Mouse (Mus musculus): Measurements from ENCODE around the gene Vrk3.
"Not testable (repeated sequence)": the region's sequence is repeated elsewhere in the genome, so short reads cannot be mapped to it uniquely, and the experiment has no call there.

Gene Vrk3

GRCm38 (mm10) chr7:44748101-44749044, at the start of gene Vrk3:
Gene Vrk3, plus strand, starts transcription at chr7:44748413.
- peak; percentile 92 for DNase-seq (ENCODE audit: low read depth, low spot score)

- peak; percentile 53 for DNase-seq (ENCODE audit: low read depth, low spot score)
These were observed 46.3 kb upstream of the Vrk3 start for GRCm38 (mm10) chr7:44701921-44702320.

GRCm38 (mm10) chr7:44702985-44703384, 45.2 kb upstream of the Vrk3 start:
- no peak for DNase-seq (ENCODE audit: low read depth, low spot score)

- DNase-seq (ENCODE audit: low read depth, low spot score), result no peak
These were observed 43.9 kb upstream of the Vrk3 start for GRCm38 (mm10) chr7:44704363-44704762.

GRCm38 (mm10) chr7:44705086-44705485, 43.1 kb upstream of the Vrk3 start:
- DNase-seq (ENCODE audit: low read depth, low spot score), result no peak

GRCm38 (mm10) chr7:44706322-44706721, 41.9 kb upstream of the Vrk3 start:
- DNase-seq (ENCODE audit: low read depth, low spot score), result no peak

GRCm38 (mm10) chr7:44707169-44707675, 41.0 kb upstream of the Vrk3 start:
- DNase-seq (ENCODE audit: low read depth, low spot score), result no peak

- DNase-seq (ENCODE audit: low read depth, low spot score), result not testable (repeated sequence)
These were observed 40.1 kb upstream of the Vrk3 start for GRCm38 (mm10) chr7:44708093-44708492.

GRCm38 (mm10) chr7:44708574-44708973, 39.6 kb upstream of the Vrk3 start, which contains the start of gene Izumo2:
Gene Izumo2, plus strand, starts transcription at chr7:44708742.
- DNase-seq (ENCODE audit: low read depth, low spot score), result no peak

- no peak for DNase-seq (ENCODE audit: low read depth, low spot score)
These were observed 38.3 kb upstream of the Vrk3 start for GRCm38 (mm10) chr7:44709881-44710280.

- no peak for DNase-seq (ENCODE audit: low read depth, low spot score)
These were observed 26.2 kb upstream of the Vrk3 start for GRCm38 (mm10) chr7:44722058-44722457.

- no peak for DNase-seq (ENCODE audit: low read depth, low spot score)
These were observed 23.9 kb upstream of the Vrk3 start for GRCm38 (mm10) chr7:44724316-44724715.

GRCm38 (mm10) chr7:44726343-44726742, 21.9 kb upstream of the Vrk3 start:
- DNase-seq (ENCODE audit: low read depth, low spot score), result no peak

- DNase-seq (ENCODE audit: low read depth, low spot score), result no peak
These were observed 21.1 kb upstream of the Vrk3 start for GRCm38 (mm10) chr7:44727151-44727550.

- DNase-seq (ENCODE audit: low read depth, low spot score), result no peak
These were observed 19.9 kb upstream of the Vrk3 start for GRCm38 (mm10) chr7:44728082-44728975.

- DNase-seq (ENCODE audit: low read depth, low spot score), result no peak
These were observed 14.5 kb upstream of the Vrk3 start for GRCm38 (mm10) chr7:44733723-44734122.

GRCm38 (mm10) chr7:44741361-44741760, 6.9 kb upstream of the Vrk3 start:
- DNase-seq (ENCODE audit: low read depth, low spot score), result no peak

- DNase-seq (ENCODE audit: low read depth, low spot score), result no peak
These were observed 3.9 kb upstream of the Vrk3 start for GRCm38 (mm10) chr7:44744270-44744669.

GRCm38 (mm10) chr7:44745076-44745475, 3.1 kb upstream of the Vrk3 start:
- DNase-seq (ENCODE audit: low read depth, low spot score), result peak; percentile 50

- no peak for DNase-seq (ENCODE audit: low read depth, low spot score)
These were observed 1.1 kb upstream of the Vrk3 start for GRCm38 (mm10) chr7:44747115-44747514.

- DNase-seq (ENCODE audit: low read depth, low spot score), result not testable (repeated sequence)
These were observed 2.7 kb downstream of the Vrk3 start, which contains the start of gene Zfp473 for GRCm38 (mm10) chr7:44750950-44751349. Gene Zfp473, minus strand, starts transcription at chr7:44751050.

GRCm38 (mm10) chr7:44757164-44757563, 9.0 kb downstream of the Vrk3 start:
- DNase-seq (ENCODE audit: low read depth, low spot score), result no peak

Measured in retina, adult 2 months (tissue).